Comparison of ENCODE assay signal across 8 mouse cellular contexts in the genomic region with DNA sequence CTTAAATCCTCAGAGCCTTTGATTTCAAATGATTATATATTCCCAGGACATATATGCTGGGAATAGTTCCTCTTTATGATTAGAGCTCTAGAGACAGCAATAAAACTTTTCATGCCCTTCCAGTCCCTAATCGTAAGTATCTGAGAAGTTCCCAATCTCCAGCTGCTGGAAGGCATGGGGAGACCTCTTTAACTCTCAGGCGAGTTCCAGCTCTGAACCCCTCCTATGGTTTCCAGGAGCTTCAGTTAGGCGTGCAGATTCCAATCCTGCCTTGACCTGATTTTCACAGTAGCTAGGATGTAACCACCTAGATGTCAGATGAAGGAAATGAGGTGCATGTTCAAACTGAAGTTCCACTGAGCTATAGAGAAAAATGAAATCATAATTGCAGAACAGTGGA. TPM values are rescaled to one million over a fixed set of nuclear protein-coding genes. Genes with fewer than 3 reads are reported as not detected.
DNase-seq lines count a peak whose midpoint lies in the region; ATAC-seq lines count a peak whose summit lies in the region.

No protein-coding gene starts in this region.

- peak overlapping the region; percentile 97 for H3K4me3 ChIP-seq in megakaryocyte, embryonic 14.5 days (replicated peaks)
- peak overlapping the region; percentile 77 for H3K4me3 ChIP-seq in forebrain, embryonic 10.5 days
- H3K4me3 ChIP-seq in limb, embryonic 11.5 days (ENCODE audit: low read depth, low read length), result peak overlapping the region; percentile 51

- peak overlapping the region; percentile 73 for H3K9ac ChIP-seq in limb, embryonic 11.5 days (ENCODE audit: low read length)

- H3K27ac ChIP-seq in forebrain, embryonic 10.5 days, result peak overlapping the region; percentile 90; the same call in 1 of the 2 replicates
- no peak overlapping the region for H3K27ac ChIP-seq in limb, embryonic 11.5 days (replicated peaks; ENCODE audit: low read depth, low read length)

- no peaks in the 10 kb centered on the region for H3K27me3 ChIP-seq in megakaryocyte, embryonic 14.5 days (replicated peaks)
- H3K27me3 ChIP-seq in forebrain, embryonic 10.5 days (ENCODE audit: poor library complexity, severe bottlenecking), result peaks cover 14% of the 10 kb centered on the region; the same call in 1 of the 2 replicates
- H3K27me3 ChIP-seq in limb, embryonic 11.5 days (ENCODE audit: control insufficient read depth, insufficient read depth, low read length), result no peaks in the 10 kb centered on the region

- peaks cover 65% of the 10 kb centered on the region for H3K4me1 ChIP-seq in megakaryocyte, embryonic 14.5 days
- H3K4me1 ChIP-seq in forebrain, embryonic 10.5 days, result peaks cover 19% of the 10 kb centered on the region
- no peaks in the 10 kb centered on the region; the same call in 1 of the 2 replicates for H3K4me1 ChIP-seq in limb, embryonic 11.5 days (ENCODE audit: control insufficient read depth, insufficient read depth, low read length)

- ATAC-seq in megakaryocyte, adult 5-6 weeks (ENCODE audit: poor library complexity, severe bottlenecking), result no peak
- no peak for ATAC-seq in limb, embryonic 11.5 days (ENCODE audit: insufficient number of reproducible peaks, low FRiP score, low TSS enrichment, low read depth)
- no peak for ATAC-seq in cerebellum, adult (ENCODE audit: insufficient number of reproducible peaks, low FRiP score, low TSS enrichment)
- ATAC-seq in megakaryocyte progenitor cell, adult 5-6 weeks (replicated peaks; ENCODE audit: poor library complexity), result no peak

- no peak for DNase-seq in forebrain, embryonic 10.5 days (ENCODE audit: extremely low spot score, low spot score)
- no peak for DNase-seq in limb, embryonic 11.5 days (ENCODE audit: low spot score)
- DNase-seq in retina, embryonic 14.5 days (ENCODE audit: low spot score), result peak; percentile 32
- no peak for DNase-seq in frontal cortex, postnatal 14 days (ENCODE audit: low spot score in 2 of 2)

- H3K36me3 ChIP-seq in megakaryocyte, embryonic 14.5 days (replicated peaks; ENCODE audit: low read length), result peaks cover 16% of the 10 kb centered on the region
- no peaks in the 10 kb centered on the region for H3K36me3 ChIP-seq in forebrain, embryonic 10.5 days (replicated peaks)
- no peaks in the 10 kb centered on the region for H3K36me3 ChIP-seq in limb, embryonic 11.5 days (ENCODE audit: control insufficient read depth, insufficient read depth, low read length)

- H3K9me3 ChIP-seq in megakaryocyte, embryonic 14.5 days, result no peaks in the 10 kb centered on the region
- H3K9me3 ChIP-seq in forebrain, embryonic 10.5 days, result no peaks in the 10 kb centered on the region
- no peaks in the 10 kb centered on the region for H3K9me3 ChIP-seq in limb, embryonic 11.5 days (ENCODE audit: control insufficient read depth, low read length)

- H3K4me2 ChIP-seq in limb, embryonic 11.5 days (ENCODE audit: low read depth, severe bottlenecking), result peak overlapping the region; percentile 77

- 11% methylated on average over 3 of the region's 3 CpGs for WGBS in forebrain, embryonic 10.5 days
- WGBS in limb, embryonic 11.5 days, result 17% methylated on average over 3 of the region's 3 CpGs

RNA-seq across cellular contexts. Expression of gene Ifngr1, which starts 0.8 kb away (rescaled TPM):
- 7.1 TPM in 1 of 2 replicates, not detected in the other for polyA plus RNA-seq in megakaryocyte, embryonic 14.5 days (2012; ENCODE audit: insufficient read depth, low replicate concordance)
- 314 and 331 TPM in 2 replicates for total RNA-seq in megakaryocyte, adult 5-6 weeks (2015)
- total RNA-seq in megakaryocyte, adult 5-6 weeks (2017), result 241 and 246 TPM in 2 replicates
- polyA plus RNA-seq in forebrain, embryonic 10.5 days (2016; fragmentation: Nextera tagmentation; extraction: Ambion mirVana), result 27.7 and 30.0 TPM in 2 replicates
- polyA plus RNA-seq in limb, embryonic 11.5 days (2014; fragmentation: Nextera tagmentation; extraction: Ambion mirVana), result 33.0 and 37.6 TPM in 2 replicates
- 384 and 439 TPM in 2 replicates for total RNA-seq in megakaryocyte progenitor cell, adult 5-6 weeks (2015)
- total RNA-seq in megakaryocyte progenitor cell, adult 5-6 weeks (2017), result 295 and 330 TPM in 2 replicates

RNA-seq across cellular contexts. Expression of gene Il22ra2, which starts 29.2 kb away (rescaled TPM):
- not detected in 2 replicates for polyA plus RNA-seq in megakaryocyte, embryonic 14.5 days (2012; ENCODE audit: insufficient read depth, low replicate concordance)
- 0.07 and 0.87 TPM in 2 replicates for total RNA-seq in megakaryocyte, adult 5-6 weeks (2015)
- 0.73 TPM in 1 of 2 replicates, not detected in the other for total RNA-seq in megakaryocyte, adult 5-6 weeks (2017)
- not detected in 2 replicates for polyA plus RNA-seq in forebrain, embryonic 10.5 days (2016; fragmentation: Nextera tagmentation; extraction: Ambion mirVana)
- polyA plus RNA-seq in limb, embryonic 11.5 days (2014; fragmentation: Nextera tagmentation; extraction: Ambion mirVana), result not detected in 2 replicates
- total RNA-seq in megakaryocyte progenitor cell, adult 5-6 weeks (2015), result 4.3 and 4.6 TPM in 2 replicates
- total RNA-seq in megakaryocyte progenitor cell, adult 5-6 weeks (2017), result 3.2 and 7.7 TPM in 2 replicates
